Mouse (Mus musculus) neural tube, embryonic 13.5 days (tissue): ENCODE measurements around the gene Nap1l1. TPM values are rescaled to one million over a fixed set of nuclear protein-coding genes. Genes with fewer than 3 reads are reported as not detected.
"Not testable (repeated sequence)": the region's sequence is repeated elsewhere in the genome, so short reads cannot be mapped to it uniquely, and the experiment has no call there.

ENCODE experiments used
- ATAC-seq: fragments of 200-750 bp; cut with Nextera tagmentation; 2 replicates; pipeline ENCODE4 v1.8.0; 2017; ENCODE audit warnings: low read depth, mild to moderate bottlenecking, moderate TSS enrichment, moderate library complexity
- H3K27ac ChIP-seq: fragments of 300-500 bp; sonication (generic); replicated peaks from 2 replicates; pipeline ENCODE4 v1.5.1; 2015; ENCODE audit warnings: moderate library complexity, mild to moderate bottlenecking, inconsistent platforms
- H3K27me3 ChIP-seq: fragments of 300-500 bp; sonication (generic); 2 replicates; pipeline ENCODE4 v1.6.1; 2015; ENCODE audit warnings: mild to moderate bottlenecking, inconsistent platforms
- H3K36me3 ChIP-seq: fragments of 300-500 bp; sonication (generic); 2 replicates; pipeline ENCODE4 v1.6.1; 2015; ENCODE audit warnings: mild to moderate bottlenecking, inconsistent platforms
- H3K4me1 ChIP-seq: fragments of 300-500 bp; sonication (generic); replicated peaks from 2 replicates; pipeline ENCODE4 v1.6.1; 2015; ENCODE audit warnings: inconsistent platforms
- H3K4me2 ChIP-seq: fragments of 300-500 bp; sonication (generic); 2 replicates; pipeline ENCODE4 v1.6.1; 2015; ENCODE audit warnings: inconsistent platforms, mild to moderate bottlenecking, moderate library complexity
- H3K4me3 ChIP-seq: fragments of 300-500 bp; sonication (generic); 2 replicates; pipeline ENCODE4 v1.5.1; 2015; ENCODE audit warnings: mild to moderate bottlenecking, inconsistent platforms
- H3K9ac ChIP-seq: fragments of 300-500 bp; sonication (generic); 2 replicates; pipeline ENCODE4 v1.6.1; 2015; ENCODE audit warnings: moderate library complexity, mild to moderate bottlenecking, inconsistent platforms
- H3K9me3 ChIP-seq: fragments of 300-500 bp; sonication (generic); 2 replicates; pipeline ENCODE4 v1.6.1; 2016; ENCODE audit warnings: inconsistent platforms
- WGBS: fragments of 180-500 bp; shearing (Covaris S2); methylation state at CpG from one replicate; pipeline ENCODE4 v1.1.7; 2015; 5-methylcytosine and 5-hydroxymethylcytosine counted together
- polyA plus RNA-seq: library from polyadenylated mRNA; unstranded; fragments of >200 nt; fragmentation: Nextera tagmentation; extraction: Ambion mirVana; gene quantifications from 2 replicates; pipeline ENCODE4 v1.2.1, GENCODE M21; 2015

Gene Nap1l1
- polyA plus RNA-seq, result 195 and 201 TPM in 2 replicates

GRCm38 (mm10) chr10:111472686-111473510, at the start of gene Nap1l1:
Gene Nap1l1 (plus strand): TSS chr10:111473223.
- under 1% methylated on average over 80 of the region's 80 CpGs for WGBS
- peak within 1 kb of the TSS; percentile 67 for H3K4me2 ChIP-seq
- peak; percentile 100 for ATAC-seq
- peaks cover 47% of the 10 kb centered on the region for H3K4me1 ChIP-seq
- H3K9me3 ChIP-seq, result no peaks in the 10 kb centered on the region
- H3K36me3 ChIP-seq, result 0 out of 2 replicates have a peak, but pooled peaks cover 3% of the 10 kb centered on the region
- H3K27me3 ChIP-seq, result no peaks in the 10 kb centered on the region
- peak within 1 kb of the TSS; percentile 99 for H3K27ac ChIP-seq
- H3K4me3 ChIP-seq, result peak within 1 kb of the TSS; percentile 91
- peak within 1 kb of the TSS; percentile 98 for H3K9ac ChIP-seq

- ATAC-seq, result no peak
- Histone ChIP-seq H3K4me1 (peaks cover 10% of the 10 kb centered on the region), H3K27ac (no peak overlapping the region), H3K9ac (no peak overlapping the region), H3K27me3 (no peaks in the 10 kb centered on the region), H3K9me3 (no peaks in the 10 kb centered on the region), H3K4me2 (no peak overlapping the region), H3K36me3 (no peaks in the 10 kb centered on the region), H3K4me3 (no peak overlapping the region)
- WGBS, result 97% methylated on average over 1 of the region's 1 CpGs
Observed at GRCm38 (mm10) chr10:111426491-111426890, 46.5 kb upstream of the Nap1l1 start.

GRCm38 (mm10) chr10:111433502-111433901, 39.5 kb upstream of the Nap1l1 start:
- 86% methylated on average over 3 of the region's 3 CpGs for WGBS
- Histone ChIP-seq H3K27ac (no peak overlapping the region), H3K9ac (no peak overlapping the region), H3K36me3 (no peaks in the 10 kb centered on the region), H3K27me3 (no peaks in the 10 kb centered on the region), H3K4me3 (no peak overlapping the region), H3K4me1 (no peaks in the 10 kb centered on the region), H3K4me2 (no peak overlapping the region), H3K9me3 (no peaks in the 10 kb centered on the region)
- ATAC-seq, result no peak

GRCm38 (mm10) chr10:111441034-111441440, 32.0 kb upstream of the Nap1l1 start:
- 78% methylated on average over 3 of the region's 3 CpGs for WGBS
- no peaks in the 10 kb centered on the region for H3K9me3 ChIP-seq
- no peaks in the 10 kb centered on the region for H3K27me3 ChIP-seq
- H3K4me1 ChIP-seq, result no peaks in the 10 kb centered on the region
- no peaks in the 10 kb centered on the region for H3K36me3 ChIP-seq
- H3K9ac ChIP-seq, result no peak overlapping the region
- H3K4me2 ChIP-seq, result no peak overlapping the region
- no peak for ATAC-seq
- H3K27ac ChIP-seq, result no peak overlapping the region
- H3K4me3 ChIP-seq, result no peak overlapping the region

- no peak for ATAC-seq
- Histone ChIP-seq H3K27me3 (no peaks in the 10 kb centered on the region), H3K4me3 (no peak overlapping the region), H3K9me3 (no peaks in the 10 kb centered on the region), H3K4me1 (no peaks in the 10 kb centered on the region), H3K4me2 (no peak overlapping the region), H3K36me3 (no peaks in the 10 kb centered on the region), H3K9ac (no peak overlapping the region), H3K27ac (no peak overlapping the region)
- 72% methylated on average over 9 of the region's 9 CpGs for WGBS
Observed at GRCm38 (mm10) chr10:111444199-111444598, 28.8 kb upstream of the Nap1l1 start.

- Histone ChIP-seq H3K36me3 (no peaks in the 10 kb centered on the region), H3K9ac (no peak overlapping the region), H3K27ac (no peak overlapping the region), H3K27me3 (no peaks in the 10 kb centered on the region), H3K4me1 (no peaks in the 10 kb centered on the region), H3K4me2 (no peak overlapping the region), H3K4me3 (no peak overlapping the region), H3K9me3 (no peaks in the 10 kb centered on the region)
- no peak for ATAC-seq
- 35% methylated on average over 9 of the region's 9 CpGs for WGBS
Observed at GRCm38 (mm10) chr10:111445939-111446671, 26.9 kb upstream of the Nap1l1 start.

GRCm38 (mm10) chr10:111446672-111447008, 26.4 kb upstream of the Nap1l1 start:
- not testable (repeated sequence) for H3K27ac ChIP-seq, H3K36me3 ChIP-seq, H3K9ac ChIP-seq, H3K27me3 ChIP-seq, H3K4me1 ChIP-seq, H3K4me3 ChIP-seq, H3K9me3 ChIP-seq, H3K4me2 ChIP-seq, ATAC-seq
- WGBS, result 98% methylated on average over 3 of the region's 3 CpGs

GRCm38 (mm10) chr10:111449662-111450061, 23.4 kb upstream of the Nap1l1 start:
- 69% methylated on average over 4 of the region's 5 CpGs for WGBS
- H3K27ac ChIP-seq, H3K9me3 ChIP-seq, H3K4me2 ChIP-seq, H3K4me1 ChIP-seq, H3K27me3 ChIP-seq, ATAC-seq, H3K9ac ChIP-seq, H3K36me3 ChIP-seq, H3K4me3 ChIP-seq: not testable (repeated sequence)

- Histone ChIP-seq H3K36me3 (no peaks in the 10 kb centered on the region), H3K27ac (no peak overlapping the region), H3K4me3 (no peak overlapping the region), H3K9ac (no peak overlapping the region), H3K9me3 (no peaks in the 10 kb centered on the region), H3K27me3 (no peaks in the 10 kb centered on the region), H3K4me2 (no peak overlapping the region), H3K4me1 (no peaks in the 10 kb centered on the region)
- ATAC-seq, result no peak
- WGBS, result 82% methylated on average over 1 of the region's 1 CpGs
Observed at GRCm38 (mm10) chr10:111451683-111452322, 21.2 kb upstream of the Nap1l1 start.

- H3K9ac ChIP-seq, result no peak overlapping the region
- WGBS, result 89% methylated on average over 11 of the region's 11 CpGs
- H3K27ac ChIP-seq, result no peak overlapping the region
- H3K4me1 ChIP-seq, result no peaks in the 10 kb centered on the region
- no peaks in the 10 kb centered on the region for H3K9me3 ChIP-seq
- no peak overlapping the region for H3K4me2 ChIP-seq
- H3K36me3 ChIP-seq, result no peaks in the 10 kb centered on the region
- no peak for ATAC-seq
- H3K4me3 ChIP-seq, result no peak overlapping the region
- no peaks in the 10 kb centered on the region for H3K27me3 ChIP-seq
Observed at GRCm38 (mm10) chr10:111452426-111452825, 20.6 kb upstream of the Nap1l1 start.

- Histone ChIP-seq H3K9ac (no peak overlapping the region), H3K4me2 (no peak overlapping the region), H3K4me3 (no peak overlapping the region), H3K27ac (no peak overlapping the region), H3K36me3 (no peaks in the 10 kb centered on the region), H3K27me3 (no peaks in the 10 kb centered on the region), H3K9me3 (no peaks in the 10 kb centered on the region), H3K4me1 (peaks cover 15% of the 10 kb centered on the region)
- no peak for ATAC-seq
- 77% methylated on average over 8 of the region's 8 CpGs for whole genome bisulfite sequencing
Observed at GRCm38 (mm10) chr10:111454698-111455308, 18.2 kb upstream of the Nap1l1 start.

GRCm38 (mm10) chr10:111458088-111458487, 14.9 kb upstream of the Nap1l1 start:
- Histone ChIP-seq H3K27me3 (no peaks in the 10 kb centered on the region), H3K9ac (no peak overlapping the region), H3K27ac (no peak overlapping the region), H3K4me1 (peaks cover 21% of the 10 kb centered on the region), H3K36me3 (no peaks in the 10 kb centered on the region), H3K4me3 (no peak overlapping the region), H3K4me2 (no peak overlapping the region), H3K9me3 (no peaks in the 10 kb centered on the region)
- WGBS, result 73% methylated on average over 7 of the region's 7 CpGs
- no peak for ATAC-seq
